Mouse (Mus musculus) embryonic stem cell, embryonic (primary cell): ENCODE data around the gene Gm11555.
"Not testable (repeated sequence)": the region's sequence is repeated elsewhere in the genome, so short reads cannot be mapped to it uniquely, and the experiment has no call there.

Experiments used
- CTCF ChIA-PET, 4 experiments: fragments of 300-600 bp in 2 of 4; fragments of 350-600 bp in 2 of 4; sonication (Branson Sonifier 250); formaldehyde crosslinking; loops; one replicate each; lab custom pipeline; 2022; ENCODE audit warnings: inconsistent platforms in 2 of 4; lab: Charles Lee
- POLR2A ChIA-PET, 4 experiments: fragments of 300-600 bp in 2 of 4; fragments of 350-600 bp in 2 of 4; sonication (Branson Sonifier 250); formaldehyde crosslinking; loops; one replicate each; lab custom pipeline; 2022; ENCODE audit warnings: antibody characterized with exemption in 4 of 4, inconsistent platforms in 1 of 4; lab: Charles Lee

The Gm11555 gene

GRCm38 (mm10) chr11:99614796-99615363 is 35.2 kb downstream of the Gm11555 start, which contains the start of gene Krtap2-4:
Krtap2-4 (minus strand) TSS chr11:99614846.
- CTCF ChIA-PET, result no interaction called here
- POLR2A ChIA-PET, result no interaction called here

- POLR2A ChIA-PET, CTCF ChIA-PET: not testable (repeated sequence)
Measured at GRCm38 (mm10) chr11:99610089-99610488, 39.9 kb downstream of the Gm11555 start, which contains the start of gene Gm11937. Gm11937 (minus strand) TSS chr11:99610189.

GRCm38 (mm10) chr11:99609126-99609525 is 40.9 kb downstream of the Gm11555 start:
- CTCF ChIA-PET, result no interaction called here
- POLR2A ChIA-PET, result no interaction called here

- POLR2A ChIA-PET, result not testable (repeated sequence)
- CTCF ChIA-PET, result interaction anchor here in 1 of 4 experiments (1.1 kb wide), 1 partner anchor 29 kb away, joined by 3 read pairs; no protein-coding TSS in a partner anchor
Measured at GRCm38 (mm10) chr11:99603208-99603607, 46.8 kb downstream of the Gm11555 start, which contains the start of gene Gm11938. Gm11938 (minus strand) TSS chr11:99603308.
